Mouse (Mus musculus) inflammation-experienced regulatory T-cells, adult 6 months (primary cell): ENCODE data around the gene Zfp119a. TPM values are rescaled to one million over a fixed set of nuclear protein-coding genes. Genes with fewer than 3 reads are reported as not detected.
A peak's percentile ranks its signal among the peaks of the same experiment; 100 is the strongest.
"Not testable (repeated sequence)": the region's sequence is repeated elsewhere in the genome, so short reads cannot be mapped to it uniquely, and the experiment has no call there.

ENCODE experiments used
- ATAC-seq: one replicate; pipeline ENCODE4 v1.8.0; 2017
- polyA plus RNA-seq, 3 experiments: library from polyadenylated mRNA; unstranded; fragments of 100-300 nt; shearing (Covaris generic); gene quantifications; one replicate each; pipeline ENCODE4 v1.2.1; 2017

The Zfp119a gene
- 10 to 100 TPM; 13.0 to 18.7 (median 15.8) TPM for polyA plus RNA-seq

DNA sequence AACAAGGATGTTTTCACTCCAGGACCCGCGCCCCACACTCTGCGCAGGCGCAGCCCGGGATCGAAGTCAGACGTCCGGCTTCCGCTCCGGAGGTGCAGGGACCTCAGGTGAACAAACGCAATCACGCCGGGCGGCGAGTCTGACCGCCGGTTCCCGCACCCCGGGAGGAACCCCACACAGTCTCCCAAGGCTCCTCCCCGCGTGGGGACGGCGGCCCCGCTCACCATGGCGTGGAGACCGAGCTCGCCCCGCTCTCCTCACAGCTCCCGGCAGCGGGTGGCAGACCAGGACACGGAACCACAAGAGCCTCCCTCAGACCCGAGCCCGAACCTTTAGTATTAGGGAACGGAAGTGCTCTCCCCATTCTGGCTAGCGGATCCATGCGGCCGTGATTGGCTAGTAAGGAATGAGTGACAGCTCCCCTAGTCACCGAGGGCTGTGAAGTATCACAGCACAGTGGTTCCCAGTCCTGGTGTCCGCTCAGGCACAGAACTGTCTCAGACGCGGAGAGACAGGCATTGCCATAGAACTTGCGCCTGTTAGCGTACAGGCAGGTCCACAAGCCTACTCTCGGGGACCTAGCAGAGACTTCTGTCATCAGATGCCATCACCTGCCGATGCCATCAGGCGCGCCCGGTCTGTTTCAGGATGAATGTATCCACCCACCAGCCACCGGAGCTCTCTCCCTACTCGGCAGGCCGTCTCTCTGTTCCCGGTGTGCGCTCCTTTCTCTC is at the start of gene Zfp119a:
Gene Zfp119a (minus strand): TSS at position 295 of the 734 bp plus-strand sequence.
- ATAC-seq, result peak; percentile 95

DNA sequence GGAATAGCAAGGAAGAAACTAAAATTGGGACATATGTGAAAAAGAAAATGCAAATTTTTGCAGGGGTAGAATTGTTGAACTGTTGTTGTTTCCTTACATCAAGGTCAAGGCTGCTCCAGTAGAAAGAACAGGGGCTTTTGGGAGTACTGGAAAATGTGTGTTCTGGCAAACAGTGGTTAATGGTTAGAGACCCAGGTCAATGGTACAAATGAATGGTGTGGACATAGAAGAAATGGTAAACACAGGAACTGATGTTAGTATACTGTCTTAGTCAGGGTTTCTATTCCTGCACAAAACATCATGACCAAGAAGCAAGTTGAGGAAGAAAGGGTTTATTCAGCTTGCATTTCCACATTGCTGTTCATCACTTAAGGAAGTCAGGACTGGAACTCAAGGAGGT is 27.9 kb upstream of the Zfp119a start:
- ATAC-seq, result no peak

GRCm38 (mm10) chr17:55904131-55904530 is 25.4 kb upstream of the Zfp119a start:
- no peak for ATAC-seq

GRCm38 (mm10) chr17:55903687-55904086 is 25.0 kb upstream of the Zfp119a start:
- ATAC-seq, result no peak

GRCm38 (mm10) chr17:55903087-55903486 is 24.4 kb upstream of the Zfp119a start:
- no peak for ATAC-seq

- ATAC-seq, result peak; percentile 7
Measured at GRCm38 (mm10) chr17:55892406-55892955, 13.8 kb upstream of the Zfp119a start.

DNA sequence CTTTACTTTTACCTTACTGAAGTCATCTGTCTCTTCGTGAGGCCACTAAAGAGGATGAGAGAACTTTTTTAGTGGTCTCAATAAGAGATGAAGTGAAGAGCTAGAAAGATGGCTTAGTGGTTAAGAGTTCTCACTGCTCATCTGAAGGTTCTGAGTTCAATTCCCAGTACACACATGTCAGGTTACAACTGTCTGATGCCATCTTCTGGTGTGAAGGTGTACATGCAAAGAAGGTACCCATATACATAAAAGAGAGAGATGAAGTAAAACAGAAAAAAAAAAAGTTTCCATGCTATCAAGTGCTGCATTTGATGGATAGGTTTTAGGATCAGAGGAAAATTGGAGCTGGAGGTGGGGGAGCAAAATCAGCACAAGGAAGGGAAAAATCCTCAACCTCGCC is 6.2 kb upstream of the Zfp119a start:
- no peak for ATAC-seq

DNA sequence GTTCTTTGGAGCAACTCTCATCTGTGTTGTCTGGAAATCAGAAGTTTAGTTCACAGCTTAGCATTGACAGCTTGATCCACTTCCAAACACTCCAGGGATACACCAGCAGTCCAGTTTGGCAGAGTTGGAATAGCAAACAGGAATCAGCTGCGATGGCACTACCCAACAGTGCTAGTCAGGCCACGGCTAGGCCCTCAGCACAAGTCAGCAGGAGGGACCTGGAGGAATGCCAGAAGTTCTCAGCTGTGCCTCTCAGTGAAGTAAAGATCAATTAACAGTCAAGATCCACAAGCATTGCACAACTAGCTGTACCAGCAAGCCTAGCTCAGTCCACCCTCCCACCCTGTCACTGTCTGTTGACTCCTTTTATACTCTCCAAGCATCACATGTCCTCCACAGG is 4.9 kb upstream of the Zfp119a start:
- no peak for ATAC-seq

- ATAC-seq, result not testable (repeated sequence)
Measured at GRCm38 (mm10) chr17:55878282-55878635, 471 bp downstream of the Zfp119a start.

GRCm38 (mm10) chr17:55877184-55877583 is 1.5 kb downstream of the Zfp119a start:
- ATAC-seq, result no peak

DNA sequence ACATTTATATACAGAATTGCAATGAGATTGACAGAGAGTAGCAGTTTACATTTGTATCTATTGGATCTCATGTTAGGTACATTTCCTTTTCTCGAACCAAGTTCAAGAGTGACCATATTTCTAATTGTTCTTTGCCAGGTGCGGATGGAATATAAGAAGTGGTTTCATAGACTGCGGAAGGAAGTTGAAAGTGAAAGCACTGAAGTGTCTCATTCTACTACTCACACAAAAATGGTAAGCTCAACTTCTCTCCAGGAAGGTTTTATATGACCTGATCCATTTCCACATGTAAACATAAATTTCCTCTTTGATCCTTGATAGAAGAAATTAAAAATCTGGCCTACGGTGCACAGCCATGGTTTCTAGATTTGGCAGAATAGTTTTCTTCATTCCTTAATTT is 35.7 kb downstream of the Zfp119a start:
- ATAC-seq, result peak; percentile 69

GRCm38 (mm10) chr17:55821566-55821965 is 57.2 kb downstream of the Zfp119a start:
- no peak for ATAC-seq

DNA sequence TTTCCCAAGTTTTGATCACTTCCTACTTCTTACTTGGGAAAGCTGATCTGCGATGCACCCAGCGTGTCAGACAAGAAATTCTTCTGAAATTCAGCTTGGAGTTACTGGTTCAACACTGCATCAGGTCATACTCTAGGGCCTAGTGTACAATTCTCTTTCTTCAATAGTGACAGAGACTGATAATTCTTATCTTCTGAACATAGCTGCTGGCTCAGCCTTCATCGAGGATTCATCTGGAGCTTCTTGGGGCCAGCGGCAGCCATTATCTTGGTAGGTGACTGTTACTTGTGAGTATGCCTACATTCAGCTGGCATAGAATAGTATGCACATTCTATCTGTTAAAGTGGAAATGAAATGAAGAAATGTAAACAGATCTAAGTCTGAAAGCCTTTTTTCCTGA is 61.9 kb downstream of the Zfp119a start:
- ATAC-seq, result no peak

Other genes with a start within 250 kb of the Zfp119a start
- gene Pot1b, start 166.3 kb downstream of the Zfp119a start, polyA plus RNA-seq, result 10 to 100 TPM; 16.9 to 26.4 (median 18.6) TPM
- gene Adgre4, start 128.9 kb downstream of the Zfp119a start, polyA plus RNA-seq, result under 1 TPM in 1 of 3 experiments, not detected in 2; 0.60 TPM
- 10 to 100 TPM; 26.9 to 35.6 (median 29.1) TPM for gene Zfp959, start 13.2 kb upstream of the Zfp119a start, polyA plus RNA-seq
- gene Zfp119b, start 70.6 kb upstream of the Zfp119a start, polyA plus RNA-seq, result 10 to 100 TPM in 2 of 3 experiments, 1 to 10 TPM in 1; 8.1 to 20.3 (median 17.7) TPM
- 10 to 100 TPM; 50.3 to 70.8 (median 50.4) TPM for gene Ebi3, start 73.7 kb upstream of the Zfp119a start, polyA plus RNA-seq
- 10 to 100 TPM; 25.6 to 36.5 (median 33.0) TPM for gene Yju2, start 80.2 kb upstream of the Zfp119a start, polyA plus RNA-seq
- gene Shd, start 91.5 kb upstream of the Zfp119a start, polyA plus RNA-seq, result under 1 TPM in 1 of 3 experiments, not detected in 2; 0.40 TPM
- gene Fsd1, start 107.6 kb upstream of the Zfp119a start, polyA plus RNA-seq, result under 1 TPM in 1 of 3 experiments, not detected in 2; 0.98 TPM
- gene Stap2, start 126.7 kb upstream of the Zfp119a start, polyA plus RNA-seq, result under 1 TPM in 1 of 3 experiments, not detected in 2; 0.30 TPM
- 10 to 100 TPM in 2 of 3 experiments, 1 to 10 TPM in 1; 8.3 to 24.2 (median 17.4) TPM for gene Mpnd, start 126.8 kb upstream of the Zfp119a start, polyA plus RNA-seq
- gene Sh3gl1, start 157.7 kb upstream of the Zfp119a start, polyA plus RNA-seq, result 10 to 100 TPM; 86.9 to 93.6 (median 91.6) TPM
- gene Chaf1a, start 161.5 kb upstream of the Zfp119a start, polyA plus RNA-seq, result 1 to 10 TPM in 2 of 3 experiments, under 1 TPM in 1; 0.63 to 3.6 (median 1.3) TPM
- gene Ubxn6, start 196.1 kb upstream of the Zfp119a start, polyA plus RNA-seq, result 10 to 100 TPM; 28.7 to 41.6 (median 34.2) TPM
- gene Hdgfl2, start 200.7 kb upstream of the Zfp119a start, polyA plus RNA-seq, result 10 to 100 TPM; 32.5 to 58.6 (median 40.3) TPM
- gene Plin4, start 230.9 kb upstream of the Zfp119a start, polyA plus RNA-seq, result under 1 TPM in 1 of 3 experiments, not detected in 2; 0.09 TPM
- under 1 TPM in 1 of 3 experiments, not detected in 2; 0.16 TPM for gene Plin5, start 238.7 kb upstream of the Zfp119a start, polyA plus RNA-seq
- gene Lrg1, start 243.1 kb upstream of the Zfp119a start, polyA plus RNA-seq, result not detected